Mouse (Mus musculus) MEL-GATA-1-ER (cell line): ENCODE results near the gene Slc37a4.
"Not testable (repeated sequence)": the region's sequence is repeated elsewhere in the genome, so short reads cannot be mapped to it uniquely, and the experiment has no call there.

Experiments used
- DNase-seq: peaks from one replicate; pipeline ENCODE4 v3.0.0-alpha.2; 2012; ENCODE audit warnings: low read depth; ENCODE audit errors: extremely low read depth

The Slc37a4 gene

DNA sequence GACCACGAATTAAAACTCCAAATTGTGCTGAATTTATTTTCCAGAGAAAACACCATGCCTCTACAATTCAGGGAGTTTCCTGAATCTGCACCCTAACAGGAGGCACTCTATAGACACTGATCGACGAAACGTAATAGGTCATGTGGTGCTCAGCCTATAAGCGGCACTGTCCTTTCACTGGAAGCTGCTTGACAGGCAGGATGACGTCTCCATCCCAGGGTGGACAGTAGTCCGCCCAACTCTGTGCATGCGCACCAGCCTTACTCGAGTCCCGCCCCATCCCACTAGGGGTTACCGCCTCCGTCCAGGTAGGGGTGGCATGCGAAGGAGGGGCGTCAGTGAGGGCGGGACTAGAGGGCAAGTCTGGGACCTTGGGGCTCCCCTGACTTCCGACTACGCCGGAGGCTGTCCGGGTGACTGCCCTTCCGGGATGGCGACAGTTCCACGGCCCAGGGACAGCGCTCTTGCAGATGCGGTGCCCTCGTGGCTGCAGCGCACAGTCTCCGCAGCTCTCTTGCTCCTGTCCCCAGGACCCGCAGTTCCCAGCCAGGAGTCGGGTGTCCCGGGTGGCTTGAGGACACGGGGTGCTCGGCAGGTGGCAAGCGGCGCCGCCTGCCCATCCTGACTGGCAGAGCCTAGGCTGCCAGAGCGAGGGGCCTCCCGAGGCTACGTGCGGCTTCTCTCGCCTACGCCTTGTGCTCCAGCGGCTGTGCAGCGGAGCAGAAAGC is at the start of gene Slc37a4:
Gene Slc37a4 (plus strand): TSS at position 169 of the 728 bp plus-strand sequence.
- DNase-seq, result peak; percentile 98

DNA sequence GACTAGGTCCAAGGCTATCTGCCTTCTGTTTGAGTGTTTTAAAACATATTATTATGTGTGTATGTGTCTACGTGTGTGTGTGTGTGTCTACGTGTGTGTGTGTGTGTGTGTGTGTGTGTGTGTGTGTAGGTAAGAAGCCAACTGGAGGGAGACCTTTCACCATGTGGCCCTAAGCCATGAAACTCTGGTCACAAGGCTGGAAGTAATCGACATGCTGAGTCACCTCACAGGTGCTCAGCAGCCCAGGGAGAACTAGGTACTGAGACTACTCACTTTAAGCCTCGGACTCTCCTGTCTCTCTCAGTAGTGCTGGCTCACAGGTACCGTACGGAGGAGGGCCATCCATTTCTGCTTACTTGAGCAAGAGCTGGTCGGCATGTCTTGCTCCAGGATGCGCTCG is 49.5 kb upstream of the Slc37a4 start:
- no peak for DNase-seq

DNA sequence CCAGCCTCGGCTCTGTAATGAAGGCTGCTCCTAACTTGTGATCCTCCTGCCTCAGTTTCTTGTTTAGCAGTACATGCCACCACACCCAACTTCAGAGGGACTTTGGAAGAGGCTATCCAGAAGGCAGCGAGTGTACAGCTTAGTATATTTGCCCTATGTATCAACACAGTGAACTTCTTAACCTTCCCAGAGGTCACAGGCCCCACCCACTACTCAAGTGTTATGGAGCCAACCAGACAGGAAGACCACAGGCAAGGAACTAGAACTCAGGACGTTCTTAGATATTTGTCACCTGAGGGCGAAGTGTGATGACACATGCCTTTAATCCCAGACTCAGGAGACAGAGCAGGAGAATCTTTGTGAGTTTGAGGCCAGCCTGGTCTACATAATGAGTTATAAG is 49.0 kb upstream of the Slc37a4 start:
- no peak for DNase-seq

DNA sequence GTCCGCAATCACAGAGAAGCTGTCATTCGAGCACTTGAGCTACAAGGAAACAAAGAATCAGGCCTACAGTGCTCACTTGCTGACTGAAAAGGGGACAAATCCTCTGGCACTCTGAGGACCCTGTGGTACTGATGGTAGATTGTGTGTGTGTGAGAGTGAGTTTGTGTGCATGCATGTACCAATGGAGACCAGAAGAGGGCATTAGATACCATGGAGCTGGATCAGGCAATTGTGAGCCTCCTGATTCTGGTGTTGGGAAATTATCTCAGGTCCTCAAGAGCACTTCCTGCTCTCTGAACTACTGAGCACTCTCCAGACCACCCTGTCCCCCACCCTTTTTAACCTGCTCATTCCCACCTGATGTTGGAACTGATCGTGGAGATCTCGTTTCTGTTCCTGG is 48.1 kb upstream of the Slc37a4 start:
- no peak for DNase-seq

DNA sequence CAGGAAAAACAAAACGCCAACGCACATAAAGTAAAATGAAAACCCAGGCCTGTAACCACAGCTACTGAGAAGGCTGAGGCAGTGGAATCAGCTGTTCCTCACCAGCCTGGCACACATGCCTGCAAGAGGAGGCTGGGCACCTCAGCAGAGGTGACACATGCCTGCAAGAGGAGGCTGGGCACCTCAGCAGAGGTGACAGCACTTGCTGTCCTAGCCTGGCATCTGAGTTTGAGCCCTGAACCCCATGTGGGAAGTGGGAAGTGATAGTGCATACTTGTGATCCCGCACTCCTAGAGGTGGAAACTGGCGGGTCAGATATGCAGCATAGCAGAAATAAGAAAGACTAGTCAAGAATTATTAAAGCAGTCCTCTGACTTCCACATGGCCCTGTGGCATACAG is 45.3 kb upstream of the Slc37a4 start:
- DNase-seq, result no peak

DNA sequence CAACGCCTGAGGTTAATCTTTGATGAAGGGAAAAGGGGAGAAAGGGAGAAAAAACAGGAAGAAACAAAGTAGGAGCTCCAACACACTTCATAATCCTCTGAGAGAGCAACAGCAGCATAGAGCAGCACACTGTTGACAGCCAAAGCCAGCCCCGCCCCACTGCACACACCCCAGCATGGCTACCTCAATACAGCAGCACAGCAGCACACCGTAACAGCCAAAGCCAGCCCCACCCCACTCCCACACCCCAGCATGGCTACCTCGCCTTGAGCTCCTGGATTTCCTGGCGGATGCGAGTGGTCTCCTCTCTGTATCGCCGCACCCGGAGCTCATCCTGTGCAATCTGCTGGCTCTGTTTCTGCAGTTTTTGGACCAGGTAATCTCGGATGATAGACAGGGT is 44.3 kb upstream of the Slc37a4 start:
- no peak for DNase-seq

DNA sequence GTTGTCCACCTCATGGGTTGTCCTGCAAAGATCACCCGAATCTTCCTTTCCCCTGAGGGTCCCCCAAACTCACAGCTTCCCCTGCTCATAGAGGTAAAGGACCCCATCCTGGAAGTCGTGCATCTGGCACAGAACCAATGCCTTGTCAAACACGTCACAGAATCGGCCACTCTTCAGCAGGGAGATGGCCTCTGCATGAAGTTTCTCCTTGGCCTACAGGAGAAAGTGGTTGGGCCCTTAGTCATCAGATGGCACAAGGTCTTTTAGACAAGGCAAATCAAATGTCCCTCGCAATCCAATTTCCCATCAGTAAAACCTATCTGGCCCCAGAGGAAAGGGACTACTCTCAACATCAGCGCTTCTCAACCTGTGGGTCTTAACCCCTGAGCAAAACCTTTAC is 43.5 kb upstream of the Slc37a4 start:
- DNase-seq, result no peak

DNA sequence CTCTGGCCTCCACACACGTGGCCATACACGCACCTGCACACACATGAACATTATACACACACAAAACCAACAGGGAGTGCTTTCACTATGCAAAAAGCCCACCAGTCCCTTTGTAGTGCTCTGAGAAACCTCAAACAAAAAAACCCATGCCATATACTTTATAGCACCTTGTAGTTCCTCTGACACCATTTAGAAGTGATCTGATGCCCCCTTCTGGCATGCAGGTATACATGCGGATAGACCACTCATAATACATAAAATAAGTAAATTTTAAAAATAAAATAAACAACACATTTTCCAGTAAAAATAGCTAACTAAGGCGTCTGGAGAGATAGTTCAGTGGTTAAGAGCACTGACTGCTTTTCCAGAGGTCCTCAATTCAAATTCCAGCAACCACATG is 39.4 kb upstream of the Slc37a4 start:
- DNase-seq, result no peak

DNA sequence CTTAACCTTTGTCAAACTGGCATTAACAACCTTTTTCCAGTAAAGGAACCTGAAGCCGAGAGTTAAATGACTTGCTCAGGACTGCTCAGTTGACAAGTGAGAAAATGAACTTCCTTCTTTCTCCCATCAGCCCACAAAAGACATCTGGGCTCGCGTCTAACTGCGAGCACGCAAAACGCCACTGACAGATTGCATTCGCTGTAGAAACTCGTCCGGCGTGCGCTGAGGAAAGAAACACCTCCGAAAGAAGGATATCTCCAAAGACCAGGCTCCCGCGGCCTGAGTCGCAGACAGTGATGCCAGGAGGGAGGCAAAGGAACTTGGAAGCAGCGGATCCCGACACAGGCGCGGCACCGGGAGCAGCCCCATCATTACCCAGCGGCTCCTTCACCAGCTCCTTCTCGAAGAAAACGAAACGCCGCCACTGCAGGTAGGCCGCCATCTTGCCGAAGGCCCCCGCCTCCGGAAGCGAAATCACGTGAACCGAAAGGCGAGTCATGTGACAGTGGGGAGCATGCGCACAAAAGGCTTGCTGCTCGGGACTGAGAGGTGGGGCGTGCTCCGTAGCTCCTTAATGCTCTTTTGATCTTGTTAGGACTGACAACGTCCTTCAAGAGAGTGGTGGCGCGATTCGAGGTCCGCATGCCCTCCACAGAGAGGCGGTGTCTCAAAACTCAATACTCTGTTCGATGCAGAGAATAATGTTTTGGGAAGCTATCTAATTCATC is 35.3 kb upstream of the Slc37a4 start, which contains the start of gene Vps11:
Gene Vps11 (minus strand): TSS at position 481 of the 728 bp plus-strand sequence.
- peak; percentile 92 for DNase-seq

DNA sequence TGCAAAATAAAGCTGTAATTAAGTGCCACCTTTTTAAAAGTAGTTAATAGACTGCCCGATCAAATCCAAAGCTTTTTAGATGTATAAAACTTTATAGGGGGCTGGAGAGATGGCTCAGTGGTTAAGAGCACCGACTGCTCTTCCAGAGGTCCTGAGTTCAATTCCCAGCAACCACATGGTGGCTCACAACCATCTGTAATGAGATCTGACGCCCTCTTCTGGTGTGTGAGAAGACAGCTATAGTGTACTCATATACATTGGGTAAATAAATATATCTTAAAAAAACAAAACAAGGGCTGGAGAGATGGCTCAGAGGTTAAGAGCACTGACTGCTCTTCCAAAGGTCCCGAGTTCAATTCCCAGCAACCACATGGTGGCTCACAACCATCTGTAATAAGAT is 34.7 kb upstream of the Slc37a4 start:
- not testable (repeated sequence) for DNase-seq

DNA sequence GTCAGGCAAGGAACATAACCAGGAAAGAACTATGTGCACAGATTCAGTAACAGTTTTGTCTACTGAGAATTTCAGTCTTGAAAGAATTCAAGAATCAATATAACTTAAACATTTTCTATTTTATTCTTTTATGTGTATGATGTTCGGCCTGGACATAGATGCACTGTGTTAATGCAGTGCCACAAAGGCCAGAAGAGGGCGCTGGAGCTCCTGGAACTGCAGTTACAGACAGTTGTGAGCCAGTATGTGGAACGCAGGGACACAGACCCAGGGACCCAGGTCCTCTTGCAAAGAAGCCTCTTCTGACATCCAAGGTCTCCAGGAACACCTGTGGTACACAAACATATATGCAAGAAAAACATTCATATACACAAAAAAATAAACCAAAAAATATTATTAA is 32.2 kb upstream of the Slc37a4 start:
- DNase-seq, result no peak

DNA sequence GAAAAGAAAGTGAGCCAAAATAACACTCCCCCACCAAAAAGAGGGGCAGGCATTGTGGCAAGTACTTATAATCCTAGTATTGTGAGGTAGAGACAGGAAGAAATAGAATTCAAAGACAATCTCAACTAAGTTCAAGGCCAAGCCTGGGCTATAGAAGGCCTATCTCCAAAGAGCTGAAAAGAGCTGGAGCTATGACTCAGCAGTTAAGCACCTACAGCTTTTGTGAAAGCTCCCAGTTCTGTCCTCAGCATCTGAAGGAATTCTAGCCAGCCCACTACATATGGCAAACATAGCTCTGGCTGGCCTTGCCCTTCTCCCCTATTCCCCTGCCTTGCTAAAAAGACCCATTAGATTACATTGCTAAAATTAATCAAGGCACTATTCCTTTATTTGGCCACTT is 23.3 kb upstream of the Slc37a4 start:
- DNase-seq, result no peak

DNA sequence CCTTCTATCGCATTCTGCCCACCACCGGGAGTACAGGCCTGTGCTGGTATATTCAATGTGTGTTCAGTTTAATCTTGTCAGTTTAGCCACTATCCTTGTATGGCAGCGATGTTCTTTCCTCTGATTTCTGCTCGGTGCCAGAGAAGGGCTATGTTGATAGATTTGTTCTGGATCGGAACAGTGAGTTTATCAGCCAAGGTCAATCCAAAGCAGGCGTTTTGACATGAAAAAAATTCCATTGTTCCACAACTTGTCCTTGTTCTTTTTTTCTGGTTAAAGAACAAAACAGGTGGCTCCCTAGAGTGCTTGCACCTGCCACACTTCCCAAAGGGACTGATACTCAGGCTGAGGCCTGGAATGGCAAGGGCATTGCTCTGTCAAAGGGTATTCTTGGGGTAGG is 20.5 kb upstream of the Slc37a4 start:
- no peak for DNase-seq

DNA sequence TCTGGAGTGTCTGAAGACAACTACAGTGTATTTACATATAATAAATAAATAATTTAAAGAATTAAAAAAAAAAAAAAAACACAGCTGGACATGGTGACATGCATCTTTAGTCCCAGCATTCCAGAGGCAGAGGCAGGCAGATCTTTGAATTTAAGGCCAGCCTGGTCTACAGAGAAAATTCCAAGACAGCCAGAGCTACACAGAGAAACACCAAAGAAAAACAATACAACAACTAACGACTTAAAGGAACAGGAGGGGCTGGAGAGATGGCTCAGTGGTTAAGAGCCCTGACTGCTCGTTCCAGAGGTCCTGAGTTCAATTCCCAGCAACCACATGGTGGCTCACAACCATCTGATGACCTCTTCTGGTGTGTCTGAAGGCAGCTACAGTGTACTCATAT is 19.3 kb upstream of the Slc37a4 start:
- DNase-seq, result peak; percentile 7

DNA sequence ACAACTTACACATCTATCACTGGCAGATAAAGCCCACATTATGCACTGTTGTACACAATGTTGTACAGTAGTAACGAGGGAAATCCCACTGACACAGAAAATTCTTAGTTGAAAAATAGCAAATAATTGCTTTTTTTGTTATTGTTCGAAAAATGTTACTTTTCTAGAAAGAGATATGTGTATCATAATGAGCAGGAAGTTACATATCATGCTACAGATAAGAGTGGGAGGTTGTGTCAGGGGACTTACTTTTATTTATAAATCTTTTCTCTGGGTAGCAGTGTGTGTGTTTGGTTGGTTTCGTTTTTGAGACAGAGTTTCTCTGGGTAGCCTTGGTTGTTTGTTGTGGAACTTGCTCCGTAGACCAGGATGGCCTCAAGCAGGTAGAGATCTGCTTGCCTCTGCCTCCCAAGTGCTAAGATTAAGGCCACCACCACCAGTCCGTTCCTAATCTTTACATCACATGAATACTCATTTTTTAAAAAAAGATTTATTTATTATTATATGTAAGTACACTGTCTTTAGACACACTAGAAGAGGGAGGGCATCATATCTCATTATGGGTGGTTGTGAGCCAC is 18.4 kb upstream of the Slc37a4 start:
- DNase-seq, result peak; percentile 21

DNA sequence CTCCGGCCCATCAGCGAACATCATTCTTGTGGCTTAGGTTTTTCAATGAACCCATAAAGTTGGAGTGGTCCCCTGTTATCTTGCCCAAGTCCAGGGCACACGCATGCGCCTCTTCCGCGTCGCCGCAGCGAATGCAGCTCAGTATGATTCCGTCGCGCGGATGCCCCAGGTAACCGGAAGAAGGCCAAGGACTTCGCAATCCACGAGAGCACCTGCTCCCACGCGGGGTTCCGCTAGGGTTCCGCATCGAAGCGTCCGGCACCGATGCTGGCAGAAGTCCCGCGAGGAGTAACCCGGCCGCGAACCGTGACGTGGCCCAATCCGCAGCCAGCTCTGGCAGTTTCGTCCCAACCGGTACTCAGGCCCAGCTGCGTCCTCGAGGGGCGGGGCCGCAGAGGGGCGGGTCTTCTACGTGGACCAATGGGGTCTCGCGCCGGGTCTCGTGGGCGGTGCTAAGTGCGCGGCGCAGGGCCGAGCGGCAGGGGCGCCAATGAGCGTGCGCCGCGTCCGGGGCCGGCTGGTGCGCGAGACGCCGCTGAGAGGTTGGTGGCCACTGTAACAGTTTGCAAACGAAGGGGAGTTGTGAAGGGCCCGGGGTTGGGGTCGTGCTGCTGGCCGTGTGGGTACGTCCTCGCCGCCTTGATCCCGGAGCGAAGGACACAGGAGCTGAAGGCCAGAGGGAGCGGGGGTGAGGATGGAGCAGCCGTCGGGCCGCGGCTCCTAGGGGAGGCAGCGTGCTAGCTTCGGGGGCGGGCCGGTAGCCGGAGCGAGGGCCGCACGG is 17.4 kb upstream of the Slc37a4 start, which contains the start of gene Hyou1:
Gene Hyou1 (plus strand): TSS at position 437 of the 781 bp plus-strand sequence.
- DNase-seq, result peak; percentile 89

DNA sequence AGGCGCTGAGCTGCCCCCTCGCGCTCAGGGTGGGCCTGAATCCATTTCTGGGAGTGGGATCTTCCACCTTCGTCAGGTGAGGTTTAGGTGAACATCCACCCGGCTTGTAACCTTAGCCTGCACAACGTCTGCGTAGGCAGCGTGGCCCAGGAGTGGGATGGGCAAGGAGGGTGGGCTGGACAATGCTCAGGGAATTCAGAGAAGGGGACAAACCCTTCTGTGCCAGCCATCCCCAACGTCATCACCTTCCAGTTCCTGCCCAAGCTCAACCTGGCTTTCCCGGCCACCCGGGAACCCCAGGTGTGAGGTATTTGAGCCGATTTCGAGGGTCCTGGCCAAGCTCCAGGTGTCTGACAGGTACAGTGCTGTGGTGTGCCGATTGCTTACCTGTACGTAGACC is 16.8 kb upstream of the Slc37a4 start:
- DNase-seq, result peak; percentile 8

DNA sequence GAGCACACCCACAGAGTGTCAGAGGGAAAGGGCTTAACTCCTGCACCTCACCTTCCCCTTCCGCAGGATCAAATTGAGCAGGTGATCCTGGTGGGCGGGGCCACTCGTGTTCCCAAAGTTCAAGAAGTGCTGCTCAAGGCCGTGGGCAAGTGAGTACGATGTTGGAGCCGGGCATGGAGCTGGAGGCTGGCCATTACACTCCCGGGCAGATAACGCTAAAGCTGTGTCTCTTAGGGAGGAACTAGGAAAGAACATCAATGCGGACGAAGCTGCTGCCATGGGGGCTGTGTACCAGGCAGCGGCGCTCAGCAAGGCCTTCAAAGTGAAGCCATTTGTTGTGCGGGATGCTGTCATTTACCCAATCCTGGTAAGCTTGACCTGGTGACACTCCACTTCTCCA is 12.1 kb upstream of the Slc37a4 start:
- DNase-seq, result no peak

DNA sequence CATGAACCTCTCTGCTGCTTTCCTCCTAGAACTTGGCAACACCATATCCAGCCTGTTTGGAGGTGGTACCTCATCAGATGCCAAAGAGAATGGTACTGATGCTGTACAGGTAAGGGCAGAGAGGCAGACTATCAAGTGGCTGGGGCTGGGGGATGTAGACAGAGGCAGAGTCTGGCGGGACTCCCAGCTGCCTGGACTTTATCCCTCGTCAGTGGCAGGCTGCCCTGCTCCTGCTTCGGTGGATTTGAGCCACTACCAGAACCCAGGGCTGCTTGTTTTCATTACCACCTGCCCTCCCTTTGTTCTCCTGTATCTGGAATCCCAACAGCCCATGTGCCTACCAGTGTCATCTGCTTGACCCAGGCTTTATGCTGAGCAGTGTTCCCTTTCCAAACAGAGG is 9.4 kb upstream of the Slc37a4 start:
- DNase-seq, result no peak

DNA sequence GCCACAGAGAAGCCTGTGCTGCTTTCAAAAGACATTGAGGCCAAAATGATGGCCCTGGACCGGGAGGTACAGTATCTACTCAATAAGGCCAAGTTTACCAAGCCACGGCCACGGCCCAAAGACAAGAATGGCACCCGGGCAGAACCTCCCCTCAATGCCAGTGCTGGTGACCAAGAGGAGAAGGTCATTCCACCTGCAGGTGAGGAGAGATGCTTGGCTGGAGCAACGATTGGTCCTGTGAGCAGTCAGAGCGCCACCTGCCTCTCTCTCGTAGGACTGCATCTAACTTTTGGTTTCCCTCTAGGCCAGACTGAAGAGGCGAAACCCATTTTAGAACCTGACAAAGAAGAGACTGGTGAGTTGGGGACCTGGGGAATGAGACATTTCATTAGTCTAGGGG is 7.4 kb upstream of the Slc37a4 start:
- DNase-seq, result peak; percentile 17

DNA sequence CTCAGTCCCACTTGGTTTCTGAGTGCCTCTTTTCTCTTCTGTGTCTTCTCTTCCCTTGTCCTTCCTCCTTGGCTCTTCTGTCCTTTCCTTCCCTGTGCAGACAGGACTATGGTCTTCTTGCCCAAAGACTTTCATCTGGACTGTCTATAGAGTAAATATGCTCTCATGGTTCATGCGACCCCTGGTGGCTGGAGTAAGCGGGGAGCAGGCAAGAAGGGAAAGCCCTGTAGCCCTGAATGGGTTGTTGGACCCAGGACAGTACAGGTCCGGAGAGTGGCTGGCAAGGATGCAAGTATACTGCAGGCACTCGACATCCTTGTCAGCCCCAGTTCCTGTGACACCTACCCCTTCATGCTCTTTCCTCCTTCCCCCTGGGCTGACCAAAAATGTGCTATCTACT is 5.2 kb upstream of the Slc37a4 start:
- peak; percentile 18 for DNase-seq

DNA sequence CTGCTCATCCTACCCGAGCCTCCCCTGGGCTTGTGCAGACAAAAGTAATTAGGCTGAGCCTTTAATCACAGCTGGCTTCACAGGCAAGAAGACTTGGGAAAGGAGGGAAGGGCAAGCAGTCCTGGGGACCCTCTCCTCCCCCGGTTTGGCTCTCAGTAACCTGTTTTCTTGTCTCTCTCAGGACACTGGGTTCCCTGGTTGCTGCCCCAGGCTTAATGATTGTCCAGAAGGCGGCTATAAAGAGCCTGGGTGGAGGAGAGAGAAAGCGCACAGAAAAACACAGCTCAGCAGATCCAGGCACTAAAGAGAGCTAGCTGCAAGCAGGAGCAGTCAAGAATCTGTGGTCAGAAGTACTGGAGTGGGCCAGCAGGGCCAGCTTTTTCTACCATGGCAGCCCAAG is 1.4 kb downstream of the Slc37a4 start:
- no peak for DNase-seq
